Mouse (Mus musculus) heart, adult 8-10 months (tissue): ENCODE measurements around the gene Rbsn. TPM values are rescaled to one million over a fixed set of nuclear protein-coding genes. Genes with fewer than 3 reads are reported as not detected.

ENCODE experiments used
- DNase-seq: peaks from one replicate; pipeline ENCODE4 v3.0.0; 2022; ENCODE audit warnings: low spot score
- total RNA-seq, 4 experiments: library from RNA; stranded (reverse); gene quantifications; 2 replicates each; pipeline ENCODE4 v1.2.4; 2022

The Rbsn gene
- total RNA-seq, 4 experiments from 2014 or later: 10.3 to 18.2 (median 15.7) TPM

- DNase-seq: no peak
These were observed 38.3 kb downstream of the Rbsn start for GRCm38 (mm10) chr6:92176450-92176849.

GRCm38 (mm10) chr6:92162724-92163123 is 52.0 kb downstream of the Rbsn start:
- no peak for DNase-seq

GRCm38 (mm10) chr6:92158801-92159200 is 55.9 kb downstream of the Rbsn start:
- no peak for DNase-seq

- DNase-seq: no peak
These were observed 61.0 kb downstream of the Rbsn start for GRCm38 (mm10) chr6:92153774-92154173.

GRCm38 (mm10) chr6:92145881-92146280 is 68.8 kb downstream of the Rbsn start:
- DNase-seq: no peak

Other genes starting within 250 kb of the Rbsn start
- gene Fgd5, start 236.0 kb downstream of the Rbsn start, total RNA-seq: 10 to 100 TPM; 18.1 to 25.7 (median 20.8) TPM
- gene Nr2c2, start 123.5 kb downstream of the Rbsn start, total RNA-seq: 10 to 100 TPM; 20.0 to 24.9 (median 21.8) TPM
- 10 to 100 TPM; 67.1 to 86.9 (median 71.9) TPM for gene Mrps25, start 30.9 kb downstream of the Rbsn start, total RNA-seq
- not detected for gene Trh, start 29.7 kb upstream of the Rbsn start, total RNA-seq